Mouse (Mus musculus): ENCODE measurements at regions not wholly inside any gene's neighbourhood (a gene's known extent, or its start where the extent isn't known, plus 50 kb on each side); places are given as distances from the start of the nearest gene placed in this dataset.

- TF ChIP-seq CTCF (IDR thresholded peaks at IDR 0.05; ENCODE audit: control insufficient read depth, insufficient read depth, insufficient replicate concordance, low read depth, low read length) (no peak), POLR2A (IDR thresholded peaks at IDR 0.05; ENCODE audit: control insufficient read depth, low read depth, low read length) (no peak)
Measured at GRCm38 (mm10) chr12:96442546-96442945, 750.5 kb downstream of the Flrt2 start.

Measured in testis, adult 2 months (tissue).